ENCODE assay signal across 18 mouse cellular contexts in genomic region chr9:40878291-40878945, GRCm38 (mm10). TPM values are rescaled to one million over a fixed set of nuclear protein-coding genes. Genes with fewer than 3 reads are reported as not detected.
A peak's percentile ranks its signal among the peaks of the same experiment; 100 is the strongest.
DNase-seq lines count a peak whose midpoint lies in the region; ATAC-seq and TF ChIP-seq lines count a peak whose summit lies in the region.
"Had no signal": no experiment of that assay in that cellular context is flagged by ENCODE, and none has a peak within 500 bp of the region (broad histone marks: within the 10 kb centered on the region; RNA-seq: fewer than 3 reads in every experiment).

No protein-coding gene starts in this region.

- H3K27ac ChIP-seq in heart, embryonic 12.5 days (ENCODE audit: poor library complexity, severe bottlenecking) = no peak overlapping the region
- H3K27ac ChIP-seq in midbrain, embryonic 10.5 days (replicated peaks) = no peak overlapping the region
- no peak overlapping the region for H3K27ac ChIP-seq in midbrain, postnatal 0 days (ENCODE audit: low read depth, low read length)
- H3K27ac ChIP-seq in intestine, embryonic 15.5 days = no peak overlapping the region
- no peak overlapping the region for H3K27ac ChIP-seq in midbrain, embryonic 15.5 days
- no peak overlapping the region for H3K27ac ChIP-seq in thymus, adult 2 months (ENCODE audit: control insufficient read depth, insufficient read depth, low read length)
- H3K27ac ChIP-seq: kidney, postnatal 0 days; neural tube, embryonic 13.5 days had no signal

- intact Hi-C loops in heart, postnatal 14 days (cut with DNase I) = no loop called here

- no peak overlapping the region for H3K9ac ChIP-seq in heart, embryonic 12.5 days
- H3K9ac ChIP-seq in midbrain, postnatal 0 days (replicated peaks; ENCODE audit: low read length, poor library complexity, severe bottlenecking) = no peak overlapping the region; the same call in 1 of the 2 replicates
- no peak overlapping the region for H3K9ac ChIP-seq in intestine, embryonic 15.5 days
- H3K9ac ChIP-seq in midbrain, embryonic 15.5 days = no peak overlapping the region
- H3K9ac ChIP-seq: neural tube, embryonic 13.5 days had no signal

- peaks cover 17% of the 10 kb centered on the region; the same call in 1 of the 2 replicates for H3K4me1 ChIP-seq in heart, embryonic 12.5 days (replicated peaks)
- peaks cover 41% of the 10 kb centered on the region for H3K4me1 ChIP-seq in midbrain, embryonic 10.5 days
- no peaks in the 10 kb centered on the region for H3K4me1 ChIP-seq in midbrain, postnatal 0 days (ENCODE audit: insufficient read depth, low read length)
- peaks cover 12% of the 10 kb centered on the region; the same call in 1 of the 2 replicates for H3K4me1 ChIP-seq in intestine, embryonic 15.5 days (replicated peaks)
- H3K4me1 ChIP-seq in midbrain, embryonic 15.5 days = peaks cover 13% of the 10 kb centered on the region
- no peaks in the 10 kb centered on the region for H3K4me1 ChIP-seq in thymus, adult 2 months (replicated peaks; ENCODE audit: control insufficient read depth, insufficient read depth, low read length)

- no peak for TF ChIP-seq POLR2A in thymus, adult 2 months (IDR thresholded peaks at IDR 0.05; ENCODE audit: control insufficient read depth, extremely low read depth, insufficient read depth, low read length, poor library complexity)

- DNase-seq in heart, postnatal 14 days = no peak
- DNase-seq in midbrain, embryonic 10.5 days (ENCODE audit: low spot score) = peak; percentile 54
- DNase-seq in midbrain, postnatal 0 days (ENCODE audit: low spot score) = no peak
- no peak for DNase-seq in thymus, adult 2 months
- no peak for DNase-seq in cerebellum, adult 11-12 months
- DNase-seq: adrenal gland, adult 8-10 months; gastrocnemius, postnatal 14 days had no signal

- H3K4me2 ChIP-seq in heart, embryonic 12.5 days = peak overlapping the region; percentile 59
- no peak overlapping the region for H3K4me2 ChIP-seq in midbrain, postnatal 0 days (ENCODE audit: low read depth, low read length, poor library complexity, severe bottlenecking)
- peak overlapping the region; percentile 52; the same call in 1 of the 2 replicates for H3K4me2 ChIP-seq in intestine, embryonic 15.5 days (replicated peaks)
- H3K4me2 ChIP-seq in midbrain, embryonic 15.5 days = no peak overlapping the region

- TF ChIP-seq CTCF in midbrain, postnatal 0 days (IDR thresholded peaks at IDR 0.05) = no peak
- TF ChIP-seq CTCF in thymus, adult 2 months (IDR thresholded peaks at IDR 0.05; ENCODE audit: borderline replicate concordance, control insufficient read depth, extremely low read depth, insufficient read depth, low read length, poor library complexity) = no peak

- ATAC-seq in heart, embryonic 12.5 days (ENCODE audit: insufficient number of reproducible peaks, low FRiP score) = no peak
- ATAC-seq in midbrain, postnatal 0 days (ENCODE audit: low FRiP score) = no peak
- ATAC-seq in intestine, embryonic 15.5 days = no peak
- no peak for ATAC-seq in midbrain, embryonic 15.5 days (replicated peaks)

- WGBS in heart, embryonic 12.5 days = under 1% methylated on average over 32 of the region's 32 CpGs
- WGBS in midbrain, embryonic 10.5 days = under 1% methylated on average over 32 of the region's 32 CpGs
- WGBS in midbrain, postnatal 0 days = under 1% methylated on average over 32 of the region's 32 CpGs
- WGBS in intestine, embryonic 15.5 days = 1% methylated on average over 32 of the region's 32 CpGs
- under 1% methylated on average over 32 of the region's 32 CpGs for WGBS in midbrain, embryonic 15.5 days
- 8% methylated on average over 32 of the region's 32 CpGs for WGBS in thymus, adult 2 months

- no peaks in the 10 kb centered on the region for H3K36me3 ChIP-seq in heart, embryonic 12.5 days
- no peaks in the 10 kb centered on the region for H3K36me3 ChIP-seq in midbrain, embryonic 10.5 days
- H3K36me3 ChIP-seq in midbrain, postnatal 0 days (ENCODE audit: insufficient read depth, low read length) = no peaks in the 10 kb centered on the region
- no peaks in the 10 kb centered on the region for H3K36me3 ChIP-seq in intestine, embryonic 15.5 days
- no peaks in the 10 kb centered on the region for H3K36me3 ChIP-seq in midbrain, embryonic 15.5 days (replicated peaks)
- no peaks in the 10 kb centered on the region for H3K36me3 ChIP-seq in thymus, adult 2 months (ENCODE audit: control insufficient read depth, insufficient read depth, low read length)
- H3K36me3 ChIP-seq: neural tube, embryonic 13.5 days had no signal

- peaks cover 91% of the 10 kb centered on the region for H3K27me3 ChIP-seq in heart, embryonic 12.5 days (replicated peaks)
- H3K27me3 ChIP-seq in midbrain, embryonic 10.5 days (ENCODE audit: low read depth, poor library complexity, severe bottlenecking) = peaks cover 100% of the 10 kb centered on the region
- H3K27me3 ChIP-seq in midbrain, postnatal 0 days (ENCODE audit: insufficient read depth, low read length) = peaks cover 50% of the 10 kb centered on the region
- H3K27me3 ChIP-seq in intestine, embryonic 15.5 days (replicated peaks) = peaks cover 72% of the 10 kb centered on the region
- H3K27me3 ChIP-seq in midbrain, embryonic 15.5 days (replicated peaks) = peaks cover 81% of the 10 kb centered on the region
- H3K27me3 ChIP-seq in thymus, adult 2 months (ENCODE audit: control insufficient read depth, insufficient read depth, low read length) = peaks cover 11% of the 10 kb centered on the region; the same call in 1 of the 2 replicates

- H3K4me3 ChIP-seq in heart, embryonic 12.5 days = peak overlapping the region; percentile 36
- H3K4me3 ChIP-seq in midbrain, embryonic 10.5 days = peak overlapping the region; percentile 32
- no peak overlapping the region for H3K4me3 ChIP-seq in midbrain, postnatal 0 days (ENCODE audit: low read depth, low read length)
- H3K4me3 ChIP-seq in intestine, embryonic 15.5 days (replicated peaks) = no peak overlapping the region
- H3K4me3 ChIP-seq in midbrain, embryonic 15.5 days = 0 out of 2 replicates have a peak overlapping the region, but pooled peaks have one; percentile 7
- H3K4me3 ChIP-seq in thymus, adult 2 months (ENCODE audit: control insufficient read depth, insufficient read depth, low read length) = no peak overlapping the region

- H3K9me3 ChIP-seq in heart, embryonic 12.5 days (replicated peaks) = no peaks in the 10 kb centered on the region
- no peaks in the 10 kb centered on the region for H3K9me3 ChIP-seq in midbrain, embryonic 10.5 days (replicated peaks)
- H3K9me3 ChIP-seq in midbrain, postnatal 0 days (ENCODE audit: low read length) = no peaks in the 10 kb centered on the region
- H3K9me3 ChIP-seq in intestine, embryonic 15.5 days = no peaks in the 10 kb centered on the region
- no peaks in the 10 kb centered on the region for H3K9me3 ChIP-seq in midbrain, embryonic 15.5 days
- H3K9me3 ChIP-seq: neural tube, embryonic 13.5 days had no signal

RNA-seq across cellular contexts. Expression of gene Bsx, which starts 4.5 kb away (rescaled TPM):
- polyA plus RNA-seq in heart, embryonic 12.5 days (2016; fragmentation: Nextera tagmentation; extraction: Ambion mirVana) = not detected in 2 replicates
- not detected for total RNA-seq in heart, postnatal 14 days (2021)
- polyA plus RNA-seq in midbrain, embryonic 10.5 days (2016; fragmentation: Nextera tagmentation; extraction: Ambion mirVana) = 0.15 and 0.83 TPM in 2 replicates
- total RNA-seq in midbrain, postnatal 0 days (2014; rRNA removed) = 0.24 TPM in 1 of 2 replicates, not detected in the other
- polyA plus RNA-seq in midbrain, postnatal 0 days (2015; fragmentation: Nextera tagmentation; extraction: Ambion mirVana) = 1.5 and 2.8 TPM in 2 replicates
- polyA plus RNA-seq in intestine, embryonic 15.5 days (2015; fragmentation: Nextera tagmentation; extraction: Ambion mirVana) = not detected in 2 replicates
- polyA plus RNA-seq in midbrain, embryonic 15.5 days (2015; fragmentation: Nextera tagmentation; extraction: Ambion mirVana) = 2.2 and 2.4 TPM in 2 replicates
- 0.05 and 0.09 TPM in 2 replicates for polyA plus RNA-seq in thymus, adult 2 months (2012; rRNA removed)
- total RNA-seq: adrenal gland, adult 8-10 months; gastrocnemius, postnatal 14 days; heart, postnatal 25 days; layer of hippocampus, postnatal 10 days; liver, adult 2 months; megakaryocyte-erythroid progenitor cell, adult 5-6 weeks had no signal
- polyA plus RNA-seq: kidney, postnatal 0 days; liver, adult 2 months; lung, embryonic 16.5 days; neural tube, embryonic 13.5 days; spleen, adult 2 months had no signal

Comparison
In these comparisons a context has a peak if more than half of its experiments do, and no peak if none do; other contexts are left out.
1. H3K4me3 ChIP-seq: peak in heart, embryonic 12.5 days (single experiment), midbrain, embryonic 10.5 days (single experiment) and midbrain, embryonic 15.5 days (single experiment); none in midbrain, postnatal 0 days (single experiment), intestine, embryonic 15.5 days (single experiment) and thymus, adult 2 months (single experiment).
2. H3K4me2 ChIP-seq: peak in heart, embryonic 12.5 days (single experiment) and intestine, embryonic 15.5 days (single experiment); none in midbrain, postnatal 0 days (single experiment) and midbrain, embryonic 15.5 days (single experiment).